Mouse (Mus musculus) natural killer cell, adult 2 months (primary cell): Measurements from ENCODE around the gene Gm10073.

Experiments
- DNase-seq, 2 experiments: peaks; one replicate each; pipeline ENCODE4 v3.0.0; 2022; ENCODE audit warnings: low spot score in 2 of 2

The Gm10073 gene

DNA sequence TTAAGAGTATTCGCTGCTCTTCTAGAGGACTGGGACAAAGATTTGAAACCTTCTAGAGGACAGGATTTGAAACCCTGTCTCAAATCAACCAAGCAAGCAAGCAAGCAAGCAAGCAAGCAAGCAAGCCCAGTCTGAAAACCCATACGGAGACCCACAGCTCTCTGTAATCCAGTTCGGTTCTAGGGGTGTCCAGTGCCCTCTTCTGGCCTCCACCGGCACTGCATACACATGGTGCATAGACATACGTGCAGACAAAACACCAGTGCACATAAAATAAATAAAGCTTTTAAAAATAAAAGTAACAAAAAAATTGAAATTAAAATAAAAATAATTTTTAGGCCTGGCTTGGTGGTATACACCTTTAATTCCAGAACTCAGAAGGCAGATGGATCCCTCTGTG lies 19.2 kb downstream of the Gm10073 start:
- no peak for DNase-seq

DNA sequence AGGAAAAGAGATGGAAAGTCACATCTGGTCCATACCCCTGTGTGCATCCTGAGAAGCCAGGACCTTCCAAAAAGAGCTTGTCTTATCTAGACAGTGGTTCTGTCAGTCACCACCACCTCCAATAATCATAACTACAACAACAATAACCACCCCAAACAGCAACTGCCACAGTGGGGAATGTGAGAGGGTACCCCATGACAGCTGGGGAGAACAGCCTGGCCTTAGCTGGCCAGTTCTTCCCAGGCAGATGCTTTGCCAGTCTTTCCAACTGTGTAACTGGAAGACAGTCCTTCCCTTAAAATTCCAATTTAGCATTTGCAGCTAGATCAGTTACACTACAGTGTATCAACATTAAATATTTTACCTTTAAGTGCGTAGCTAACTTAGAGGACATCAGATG lies 22.4 kb downstream of the Gm10073 start:
- no peak for DNase-seq

DNA sequence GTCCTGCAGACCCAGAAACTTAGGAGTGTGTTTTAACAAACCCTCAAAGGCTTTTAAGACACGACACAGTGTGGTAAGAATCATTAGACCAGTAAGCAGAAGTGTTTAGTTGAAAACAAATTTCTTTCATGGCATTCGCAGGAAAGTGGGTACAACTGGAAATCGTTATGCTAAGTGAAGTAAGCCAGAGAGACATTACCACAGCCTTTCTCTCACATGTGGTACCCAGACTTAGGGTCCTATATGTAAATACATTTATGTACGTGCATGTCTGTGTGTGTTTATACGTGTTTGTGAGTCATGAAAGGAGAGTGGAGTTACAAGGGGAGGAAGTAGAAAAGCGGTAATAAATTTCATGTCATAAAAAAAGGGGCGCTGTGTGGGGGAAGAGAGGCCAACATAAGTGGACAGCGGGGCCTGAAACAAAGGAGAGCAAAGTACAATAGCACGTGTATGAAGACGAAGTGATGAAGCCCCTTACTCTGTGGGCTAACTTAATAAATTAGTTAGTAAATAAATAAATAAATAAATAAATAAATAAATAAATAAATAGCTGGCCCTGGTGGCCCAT lies 24.8 kb downstream of the Gm10073 start:
- no peak for DNase-seq

DNA sequence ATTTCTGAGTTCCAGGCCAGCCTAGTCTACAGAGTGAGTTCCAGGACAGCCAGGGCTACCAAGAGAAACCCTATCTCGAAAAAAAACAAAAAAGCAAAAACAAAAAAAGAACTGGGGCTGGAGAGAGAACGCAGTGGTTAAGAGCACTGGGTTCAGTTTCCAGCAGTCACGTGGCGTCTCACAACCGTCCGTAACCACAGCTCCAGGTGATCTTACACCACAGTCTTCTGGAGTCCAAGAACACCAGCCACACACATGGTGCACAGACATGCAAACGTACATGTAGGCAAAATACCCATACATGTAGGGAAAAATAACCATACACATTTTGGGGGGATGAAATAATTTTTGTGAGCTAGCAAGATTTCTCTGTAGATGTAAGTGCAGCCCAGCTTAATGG lies 26.5 kb downstream of the Gm10073 start:
- DNase-seq: no peak

DNA sequence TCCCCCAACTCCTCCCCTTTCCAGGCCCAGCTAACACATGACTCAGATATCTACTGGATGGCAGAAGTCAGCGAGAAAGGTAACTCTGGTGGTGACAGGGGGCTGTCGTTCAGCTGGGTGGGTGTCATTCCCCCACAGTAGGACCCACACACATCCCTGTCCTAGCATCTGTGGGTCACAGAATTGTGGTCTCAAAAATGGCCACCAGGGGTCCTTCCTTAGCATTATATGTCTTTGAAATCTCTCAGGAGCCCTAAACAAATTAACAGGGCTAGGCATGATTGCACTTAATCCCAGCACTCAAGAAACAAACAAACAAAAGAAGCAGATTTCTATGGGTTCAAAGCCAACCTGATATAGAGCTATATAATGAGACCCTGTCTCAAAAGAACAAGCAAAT lies 28.1 kb downstream of the Gm10073 start:
- DNase-seq: no peak

DNA sequence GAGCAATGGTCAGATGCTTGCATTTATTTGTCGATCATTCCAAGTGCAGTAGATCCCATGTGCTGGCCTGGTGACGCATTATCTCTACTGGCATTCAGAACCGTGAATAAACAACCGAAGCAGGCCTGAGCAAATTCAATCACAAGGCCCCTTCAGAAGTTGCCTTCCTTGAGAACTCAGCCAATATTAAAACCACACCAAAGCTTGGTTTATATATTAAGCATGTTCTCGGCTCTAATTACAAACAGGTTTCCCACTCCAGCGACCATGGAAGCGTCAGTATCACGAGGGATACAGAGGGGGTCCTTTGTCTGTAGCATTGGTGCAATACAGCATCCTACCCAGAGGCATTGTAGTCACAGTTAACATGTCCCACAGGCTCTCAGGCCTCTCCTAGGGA lies 30.2 kb downstream of the Gm10073 start:
- DNase-seq: no peak

DNA sequence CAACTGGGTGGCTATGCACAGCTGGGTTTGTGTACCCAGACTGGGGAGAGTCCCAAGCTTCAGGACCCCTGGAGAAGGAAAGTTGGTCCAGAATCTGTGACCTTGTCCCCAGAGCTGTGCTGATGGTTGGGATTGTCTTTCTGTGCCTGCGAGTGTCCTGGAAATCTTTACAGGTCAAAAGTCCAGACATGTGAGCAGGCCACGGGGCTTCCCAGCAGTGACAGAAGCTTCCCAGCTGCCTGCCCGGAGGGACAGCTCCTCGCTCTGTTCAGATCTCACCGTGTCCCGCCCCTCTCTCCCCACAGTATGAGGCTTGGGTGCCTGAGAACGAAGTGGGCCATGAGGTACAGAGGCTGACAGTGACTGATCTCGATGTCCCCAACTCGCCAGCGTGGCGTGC lies 32.3 kb downstream of the Gm10073 start:
- no peak for DNase-seq

DNA sequence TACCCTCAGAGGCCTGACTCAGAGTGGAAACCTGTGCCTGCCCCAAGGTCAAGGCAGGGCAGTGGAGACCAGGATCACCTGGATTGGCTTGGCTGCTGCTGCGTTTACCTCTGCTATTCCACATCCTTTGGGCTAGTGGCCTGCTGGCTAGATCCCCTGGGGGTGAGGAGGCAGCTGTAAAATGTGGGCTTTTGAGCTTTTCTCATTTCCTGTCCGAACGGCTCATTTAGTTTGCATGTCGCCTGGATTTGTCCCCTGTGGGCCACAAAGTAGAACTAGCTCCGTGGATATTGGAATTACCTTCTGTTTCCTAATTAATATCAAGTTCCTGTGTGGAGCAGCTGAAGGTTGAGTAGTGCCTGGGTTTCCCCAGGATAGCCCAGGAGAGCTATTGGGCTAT lies 34.1 kb downstream of the Gm10073 start:
- no peak for DNase-seq

DNA sequence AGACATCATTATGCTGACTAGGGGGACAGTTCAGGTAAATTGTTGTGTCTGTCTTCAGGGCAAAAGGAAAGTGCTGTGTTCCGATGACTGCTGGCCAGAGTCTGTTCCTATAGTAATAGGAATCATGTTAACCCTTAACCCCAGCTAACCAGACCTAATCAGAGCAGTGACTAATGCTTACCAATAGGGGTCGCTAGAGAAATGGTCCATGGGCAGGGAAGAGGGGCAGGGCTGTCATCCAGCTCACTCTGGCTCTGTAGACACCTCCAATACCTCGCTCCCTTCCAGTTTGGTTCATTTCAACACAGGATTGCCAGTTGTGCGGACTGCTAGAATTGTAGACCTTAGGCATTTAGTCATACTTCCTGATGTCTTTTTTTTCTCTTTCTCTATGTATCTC lies 37.8 kb downstream of the Gm10073 start:
- no peak for DNase-seq

DNA sequence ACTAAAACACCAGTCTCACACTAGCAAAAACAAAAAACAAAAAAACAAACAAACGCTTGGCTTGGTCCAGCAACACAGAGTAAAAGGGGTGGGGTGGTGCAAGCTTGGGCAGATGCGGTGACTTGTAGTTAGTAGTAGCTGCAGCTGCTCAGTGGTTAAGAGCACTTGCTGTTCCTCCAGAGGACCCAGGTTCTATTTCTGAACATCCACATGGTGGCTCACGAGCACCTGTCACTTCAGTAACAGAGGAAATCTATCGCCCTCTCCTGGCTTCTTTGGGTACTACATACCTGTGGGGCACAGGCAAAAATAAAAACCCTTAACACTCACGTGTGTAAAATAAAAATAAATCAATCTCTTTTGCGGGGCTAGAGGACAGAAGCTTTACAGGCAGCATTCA lies 38.8 kb downstream of the Gm10073 start:
- DNase-seq: peak; percentile 36 to 50

DNA sequence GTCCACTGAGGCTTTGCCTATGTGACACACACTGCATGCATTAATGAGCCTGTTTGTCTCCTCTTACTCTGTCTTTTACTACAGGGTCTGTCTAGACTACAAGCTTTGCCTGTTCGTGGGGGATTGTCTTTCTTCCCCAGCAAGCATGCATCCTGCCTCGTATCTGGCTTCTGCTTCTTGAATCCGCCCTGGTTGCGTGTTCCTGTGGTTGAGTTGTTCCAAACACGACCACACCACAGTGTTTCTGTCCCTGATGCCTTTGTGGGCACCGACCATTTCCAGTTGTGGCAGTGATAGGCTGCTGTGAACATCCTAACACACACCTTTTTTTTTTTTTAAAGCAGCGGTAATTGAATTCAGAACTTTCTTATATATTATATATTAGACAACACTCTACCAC lies 39.6 kb downstream of the Gm10073 start:
- DNase-seq: no peak

DNA sequence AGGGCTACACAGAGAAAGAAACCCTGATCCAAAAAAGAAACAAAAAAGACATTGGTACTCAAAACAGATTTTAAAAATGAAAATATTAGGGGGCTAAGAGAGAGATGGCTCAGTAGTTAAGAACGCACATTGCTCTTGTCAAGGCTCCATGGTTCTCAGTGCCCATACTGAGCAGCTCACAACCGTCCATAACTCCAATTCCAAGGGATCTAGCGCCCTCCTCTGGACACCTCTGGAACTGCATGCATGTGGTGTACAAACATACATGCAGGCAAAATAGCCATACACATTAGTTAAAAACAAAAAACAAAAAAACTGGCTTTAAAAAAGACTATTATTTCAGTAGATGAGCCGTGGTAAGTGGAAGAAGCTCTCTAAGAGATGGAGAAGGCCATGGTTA lies 42.7 kb downstream of the Gm10073 start:
- peak in 1 of 2 experiments; percentile 16 for DNase-seq

DNA sequence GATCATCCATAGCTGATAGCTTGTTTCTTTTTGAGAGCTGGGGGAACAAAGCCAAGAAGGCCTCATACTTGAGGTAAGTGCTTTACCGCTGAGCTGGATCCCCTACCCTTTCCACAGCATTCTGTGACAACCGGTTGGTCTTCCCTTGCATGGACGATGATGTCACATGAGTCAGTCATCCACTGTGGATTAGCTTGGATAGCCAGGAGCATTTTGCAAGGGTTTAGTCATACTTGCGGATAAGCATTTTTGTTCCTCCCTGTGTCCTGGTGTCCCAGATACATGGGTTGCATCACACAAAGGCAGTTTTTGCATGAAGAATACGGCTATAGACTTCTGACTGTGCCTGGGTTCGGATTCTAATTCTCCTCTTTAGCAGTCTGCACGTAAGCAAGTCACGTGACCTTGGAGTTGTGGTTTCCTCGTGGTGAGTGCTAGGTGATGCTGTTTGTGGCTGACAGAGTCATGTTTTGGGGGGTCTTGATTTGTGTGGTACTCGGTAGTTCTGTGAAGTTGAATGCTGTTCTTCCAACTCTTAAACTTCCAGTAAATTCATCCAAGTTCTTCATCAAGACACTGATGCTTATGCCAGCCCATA lies 43.3 kb downstream of the Gm10073 start:
- no peak for DNase-seq

DNA sequence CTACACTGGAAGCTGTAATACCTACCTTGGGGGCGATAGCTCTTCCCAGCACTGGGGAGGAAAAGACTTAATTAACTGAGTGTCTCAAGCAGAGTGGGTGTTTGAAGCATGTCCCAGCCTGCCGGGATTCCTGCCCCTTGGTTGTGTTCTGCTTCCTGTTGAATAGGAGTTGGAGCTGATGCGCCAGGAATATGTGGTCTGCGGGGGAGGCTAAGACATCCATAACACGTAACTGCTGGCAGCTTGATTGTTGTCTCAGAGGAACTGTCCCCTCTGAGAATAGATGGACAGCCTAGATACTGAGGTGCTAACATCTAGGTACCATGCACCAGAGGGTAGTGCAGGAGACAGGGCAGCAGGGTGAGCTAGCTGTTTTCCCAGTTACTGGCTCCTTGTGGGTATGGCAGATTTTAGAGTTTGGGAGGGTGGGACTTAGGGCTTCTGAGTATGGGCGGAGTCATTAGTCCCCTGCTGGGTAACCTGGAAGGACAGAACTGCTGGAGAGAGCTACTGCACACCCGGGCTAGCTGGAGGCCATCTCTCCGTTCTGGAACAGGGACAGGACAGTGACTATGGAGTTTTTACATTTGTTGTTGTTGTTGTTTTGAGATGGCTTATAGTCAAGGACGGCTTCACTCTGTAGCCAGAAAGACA lies 44.5 kb downstream of the Gm10073 start:
- DNase-seq: no peak

DNA sequence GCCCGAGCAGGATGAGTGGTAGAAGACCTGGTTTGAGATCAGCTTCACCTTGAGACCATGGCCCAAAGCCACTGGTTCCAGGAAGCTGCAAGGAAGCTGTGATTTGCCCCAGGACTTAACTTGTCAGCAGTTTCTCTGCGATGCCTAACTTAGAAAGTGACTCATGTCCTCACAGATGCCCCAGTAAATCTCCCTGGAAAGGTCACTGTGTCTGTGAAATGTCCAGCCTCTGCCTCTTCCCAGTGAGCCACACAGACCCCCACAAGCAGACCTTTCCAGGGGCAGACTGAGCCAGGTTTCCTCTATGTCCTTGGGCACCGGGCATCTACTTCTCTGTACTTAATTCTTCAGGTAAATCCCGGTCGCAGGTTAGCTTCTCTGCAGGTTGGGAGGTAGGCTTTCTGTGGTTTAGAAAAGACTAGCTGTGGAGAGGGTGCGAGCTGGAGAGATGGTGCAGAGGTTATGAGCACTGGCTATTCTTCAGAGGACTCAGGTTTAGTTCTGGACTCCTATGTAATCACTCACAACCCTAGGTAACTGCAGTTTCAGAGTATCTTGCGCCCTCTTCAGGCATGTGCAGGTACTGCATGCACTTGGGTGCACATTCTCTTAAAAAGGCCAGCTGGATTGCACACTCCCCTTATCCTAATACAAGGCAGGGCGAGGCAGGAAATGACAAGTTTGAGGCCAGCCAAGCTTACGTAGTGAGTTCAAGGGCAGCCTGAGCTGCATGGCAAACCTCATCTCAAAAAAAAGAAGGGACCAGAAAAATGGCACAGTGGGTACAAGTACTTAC lies 45.8 kb downstream of the Gm10073 start:
- DNase-seq: peak in 1 of 2 experiments; percentile 13

DNA sequence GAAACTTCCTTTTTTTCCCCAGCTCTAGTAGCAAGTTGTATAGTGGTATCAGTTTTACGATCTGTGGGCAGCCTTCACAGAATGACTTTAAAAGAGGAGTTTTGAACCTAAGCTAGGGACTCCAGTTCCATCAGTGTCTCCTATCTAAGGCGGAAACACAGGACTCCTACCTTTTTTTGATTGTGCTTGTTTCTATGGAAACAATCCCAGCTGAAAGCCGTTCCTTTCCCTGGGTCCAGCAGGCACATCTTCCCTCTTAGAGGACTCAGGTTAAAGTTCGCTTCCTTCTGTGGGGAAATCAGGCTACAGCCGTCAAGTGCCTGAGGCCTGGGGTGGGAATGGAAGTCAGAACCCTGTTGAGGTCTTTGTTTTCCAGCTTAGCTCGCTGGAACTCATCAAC lies 46.5 kb downstream of the Gm10073 start:
- DNase-seq: no peak
